Mouse (Mus musculus) adipocyte (in vitro differentiated cells): ENCODE measurements around the gene Mov10.
A peak's percentile ranks its signal among the peaks of the same experiment; 100 is the strongest.

ENCODE experiments used
- DNase-seq: peaks from one replicate; pipeline ENCODE4 v3.0.0-alpha.2; 2016; ENCODE audit warnings: low spot score

The Mov10 gene

DNA sequence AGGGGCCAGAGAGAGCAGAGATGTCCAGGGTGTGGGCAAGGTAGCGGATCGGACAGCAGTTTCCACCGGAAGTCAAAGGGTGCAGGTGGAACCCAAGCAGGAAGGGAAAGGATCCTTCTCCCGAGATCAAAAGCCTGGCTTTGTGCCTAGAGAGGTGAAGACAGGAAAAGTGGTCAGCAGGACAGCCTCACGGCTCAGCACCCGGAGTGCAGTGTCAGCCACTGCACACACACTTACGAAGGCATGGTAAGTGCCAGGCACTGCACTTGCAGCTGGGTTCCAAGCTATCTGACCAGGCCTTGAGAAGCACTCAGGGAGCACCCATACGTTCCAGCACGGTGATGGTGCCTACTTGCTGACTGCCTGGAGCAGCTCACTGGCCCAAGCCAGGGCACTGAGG is 12.8 kb downstream of the Mov10 start:
- DNase-seq, result no peak

DNA sequence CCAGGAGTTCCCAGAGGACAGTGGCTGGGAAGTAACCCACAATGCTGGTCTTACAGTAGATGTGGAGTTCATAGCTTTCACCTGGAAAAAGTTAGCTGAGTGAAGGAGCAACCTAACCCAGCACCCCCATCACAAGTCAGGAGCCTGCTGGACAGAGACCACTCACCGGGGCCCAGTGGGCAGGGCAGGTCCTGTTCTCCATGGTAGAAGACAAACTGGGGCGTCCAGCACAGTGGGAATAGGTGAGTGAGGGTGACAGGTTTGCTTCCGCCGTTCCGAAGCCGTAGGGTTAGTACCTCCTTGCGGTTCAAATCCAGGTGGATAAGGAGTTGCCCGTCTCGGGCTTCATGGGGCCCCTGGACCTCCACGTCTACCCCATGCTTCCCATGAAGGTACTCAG is 14.1 kb downstream of the Mov10 start:
- no peak for DNase-seq

DNA sequence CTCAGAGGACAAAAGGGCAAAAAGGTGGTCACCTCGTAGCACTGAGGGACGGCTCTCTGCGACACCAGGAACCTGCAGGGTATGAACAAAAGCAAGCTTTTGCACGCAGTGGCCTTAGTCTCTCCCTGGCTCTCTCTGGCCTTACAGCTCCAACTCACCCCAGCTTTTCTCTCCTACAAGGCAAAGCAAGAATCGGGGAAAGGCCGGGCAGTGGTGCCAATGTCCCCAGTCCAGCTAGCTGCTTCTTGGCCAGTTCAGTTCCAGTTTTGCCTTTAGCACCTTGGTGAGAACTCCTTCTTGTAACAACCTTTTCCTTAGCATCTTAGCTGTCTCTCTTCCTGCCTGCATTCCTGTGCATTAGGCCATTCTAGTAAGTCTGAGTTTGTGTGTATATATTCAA is 16.9 kb downstream of the Mov10 start:
- DNase-seq, result no peak

DNA sequence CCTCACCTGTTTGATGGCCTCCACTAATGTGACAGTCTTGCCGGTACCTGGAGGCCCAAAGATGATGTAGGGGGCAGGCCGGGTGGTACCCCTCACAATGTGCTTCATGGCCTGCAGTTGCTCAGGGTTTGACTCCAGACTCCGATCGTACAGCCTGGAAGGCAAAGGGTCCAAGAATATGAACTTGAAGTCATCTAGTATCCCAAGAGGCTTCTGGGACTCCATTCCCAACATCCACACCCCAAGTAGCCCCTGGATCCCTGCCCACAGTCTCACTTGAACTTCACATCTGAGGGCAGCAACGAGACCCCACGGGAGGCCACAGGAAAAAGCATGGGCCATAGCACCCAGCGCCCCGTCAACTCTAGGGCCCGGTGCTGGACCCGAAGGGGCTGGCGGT is 17.7 kb downstream of the Mov10 start:
- DNase-seq, result no peak

DNA sequence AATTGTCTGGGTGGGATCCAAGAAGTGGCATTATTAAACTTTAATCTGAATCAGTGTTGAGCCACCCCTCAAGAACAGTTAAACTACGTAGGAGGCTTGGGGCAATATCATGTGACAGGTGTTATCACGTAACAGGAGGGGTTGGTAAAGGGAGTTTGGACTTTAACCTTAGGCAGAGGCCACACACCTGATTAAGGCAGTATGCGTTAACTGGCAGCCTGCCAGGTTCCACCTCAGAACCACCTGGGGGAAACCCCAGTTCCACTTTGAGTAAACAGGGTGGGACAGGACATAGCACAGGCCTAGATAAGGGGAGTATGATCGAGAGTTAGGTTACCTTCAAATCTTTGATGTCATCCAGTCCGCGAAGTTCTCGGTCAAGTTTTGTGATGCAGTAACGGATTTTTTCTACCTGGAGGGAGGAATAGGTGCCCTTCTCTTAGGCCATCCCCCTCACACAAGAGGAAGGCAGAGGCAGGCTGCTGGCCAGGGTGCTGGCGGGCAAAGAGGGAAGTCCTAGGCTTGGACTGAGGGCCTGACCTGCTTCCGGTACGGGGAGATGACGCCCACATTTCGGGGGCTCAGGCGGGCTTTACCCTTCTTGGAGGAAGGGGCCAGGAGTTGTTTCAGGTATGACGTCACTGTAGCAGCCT is 21.8 kb downstream of the Mov10 start:
- DNase-seq, result no peak

DNA sequence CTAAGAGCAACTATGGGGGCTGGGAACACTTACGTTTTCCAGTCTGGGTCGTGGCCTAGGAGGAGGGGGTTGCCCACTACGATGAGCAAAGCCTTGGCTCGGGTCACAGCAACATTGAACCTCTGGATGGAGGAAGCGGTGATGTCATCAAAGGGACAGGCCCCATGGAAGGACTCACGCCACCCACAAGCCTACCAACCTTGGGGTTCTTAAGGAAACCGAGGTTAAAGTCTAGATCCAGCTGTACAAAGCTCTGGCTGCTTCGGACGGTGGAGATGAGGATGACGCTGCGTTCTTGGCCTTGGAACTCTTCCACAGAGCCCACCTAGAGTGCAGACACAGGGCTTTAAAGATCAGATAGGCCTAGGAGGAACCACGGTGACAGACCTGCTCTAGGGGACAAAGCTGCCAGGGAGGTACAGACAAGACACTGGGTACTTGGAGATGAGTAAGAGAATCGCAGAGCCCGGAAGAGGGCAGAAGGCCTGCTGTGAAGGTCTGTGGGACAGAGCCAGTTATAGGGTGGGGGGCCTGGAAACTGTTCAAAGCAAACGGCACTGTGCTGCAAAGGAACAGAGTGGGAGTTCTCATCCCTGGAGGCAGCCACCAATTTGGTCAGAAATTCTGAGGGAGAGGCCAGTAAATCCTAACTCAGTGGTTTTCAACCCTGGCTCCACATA is 22.6 kb downstream of the Mov10 start:
- no peak for DNase-seq

DNA sequence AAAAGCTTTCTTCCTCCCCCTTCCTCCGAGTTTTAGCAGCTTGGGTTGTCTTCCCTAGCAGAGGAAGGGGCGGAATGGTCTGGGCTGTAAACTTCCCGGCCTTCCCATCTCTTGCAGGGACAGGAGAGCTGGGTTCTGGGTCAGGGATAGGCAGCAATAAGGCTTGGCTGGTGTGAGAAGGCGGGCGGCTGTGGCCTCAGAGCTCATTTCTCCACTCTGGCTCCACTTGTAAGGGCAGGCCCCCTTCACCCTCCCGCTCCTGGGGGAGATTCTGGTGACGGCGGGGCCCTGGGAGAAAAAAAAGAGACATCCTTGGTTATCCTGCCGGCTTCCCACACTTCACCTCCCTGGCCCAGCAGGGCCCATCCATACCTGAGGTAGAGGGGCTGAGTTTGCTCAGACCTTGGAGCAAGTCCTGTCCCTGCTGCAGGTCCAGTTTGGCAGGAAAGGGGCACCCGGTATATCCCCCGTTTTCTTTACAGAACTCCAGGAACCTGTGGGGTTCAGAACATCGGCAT is 23.4 kb downstream of the Mov10 start:
- no peak for DNase-seq

DNA sequence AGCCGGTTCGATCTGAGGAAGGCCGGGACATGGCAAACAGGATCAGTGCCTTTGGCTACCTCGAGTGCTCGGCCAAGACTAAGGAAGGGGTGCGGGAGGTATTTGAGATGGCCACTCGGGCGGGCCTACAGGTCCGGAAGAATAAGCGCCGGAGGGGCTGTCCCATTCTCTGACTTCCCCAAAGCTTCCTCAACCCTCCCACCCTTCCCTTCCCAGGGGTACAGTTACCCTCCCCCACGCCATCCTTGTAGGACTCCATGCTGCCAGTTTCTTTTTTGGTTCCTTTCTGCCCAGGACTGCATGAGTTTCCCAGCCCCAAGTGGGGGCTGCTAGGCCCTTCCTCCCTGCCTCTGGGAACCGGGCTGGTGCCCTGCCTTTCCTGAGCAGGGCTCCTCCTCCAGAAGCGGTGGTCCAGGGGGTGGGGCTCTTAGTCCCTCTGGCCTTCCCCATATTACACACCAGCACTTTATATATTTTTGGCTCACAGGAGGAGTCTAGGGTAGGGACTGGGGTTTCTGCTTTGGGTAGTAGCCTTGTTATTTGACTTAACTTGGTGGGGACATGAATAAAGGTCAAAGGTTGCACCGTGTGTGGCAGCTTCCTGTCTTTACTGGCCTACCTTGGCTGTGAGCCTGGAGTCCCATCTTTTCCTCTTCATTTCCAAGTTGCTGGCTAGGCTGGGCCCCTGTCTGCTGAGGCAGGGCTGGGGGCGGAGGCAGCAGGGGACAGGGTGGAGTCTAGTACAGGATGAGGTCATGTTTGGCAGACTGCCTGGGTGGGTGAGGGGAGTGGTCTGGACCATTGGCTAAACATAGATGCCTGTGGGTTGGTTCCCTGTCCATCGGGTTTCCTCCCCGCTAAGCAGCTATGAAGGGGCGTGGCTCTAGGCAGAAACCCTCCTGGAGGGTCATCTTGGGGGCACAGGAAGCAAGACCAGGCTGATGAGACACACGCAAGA is 24.2 kb downstream of the Mov10 start:
- DNase-seq, result peak; percentile 85

DNA sequence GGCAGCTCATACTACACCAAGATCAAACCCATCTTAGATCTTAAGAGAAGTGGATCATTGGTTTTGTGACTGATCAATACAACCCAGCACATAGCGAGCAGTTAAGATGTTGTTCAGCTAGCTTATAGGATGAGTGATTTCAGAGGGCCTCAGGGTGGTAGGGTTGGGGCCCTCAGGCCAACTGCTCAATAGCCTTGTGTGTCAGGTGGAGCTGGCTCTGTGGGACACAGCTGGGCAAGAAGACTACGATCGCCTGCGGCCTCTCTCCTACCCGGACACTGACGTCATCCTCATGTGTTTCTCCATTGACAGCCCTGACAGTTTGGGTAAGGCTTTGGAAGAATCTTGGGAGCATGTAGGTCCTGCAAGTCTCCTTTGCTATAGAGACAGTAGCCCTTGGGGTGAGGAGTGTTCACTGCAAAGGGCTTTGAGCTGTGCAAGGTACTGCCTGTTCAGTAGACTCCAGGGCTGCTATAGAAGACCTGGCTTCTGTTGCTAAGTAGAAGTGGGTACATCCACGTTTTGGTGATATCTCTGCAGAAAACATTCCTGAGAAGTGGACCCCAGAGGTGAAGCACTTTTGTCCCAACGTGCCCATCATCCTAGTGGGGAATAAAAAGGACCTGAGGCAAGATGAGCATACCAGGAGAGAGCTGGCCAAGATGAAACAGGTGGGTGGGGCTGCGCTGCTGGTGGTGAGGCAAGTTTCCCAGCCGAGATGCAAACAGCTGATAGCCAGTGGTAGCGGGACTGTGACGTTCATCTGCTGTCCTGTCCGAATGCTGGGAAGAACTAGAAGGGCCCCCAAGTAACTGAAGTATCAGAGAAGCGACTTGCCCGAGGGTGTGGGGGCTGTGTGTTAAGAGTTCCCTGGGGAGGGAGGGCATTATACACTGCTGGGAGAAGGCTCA is 25.7 kb downstream of the Mov10 start:
- DNase-seq, result no peak

DNA sequence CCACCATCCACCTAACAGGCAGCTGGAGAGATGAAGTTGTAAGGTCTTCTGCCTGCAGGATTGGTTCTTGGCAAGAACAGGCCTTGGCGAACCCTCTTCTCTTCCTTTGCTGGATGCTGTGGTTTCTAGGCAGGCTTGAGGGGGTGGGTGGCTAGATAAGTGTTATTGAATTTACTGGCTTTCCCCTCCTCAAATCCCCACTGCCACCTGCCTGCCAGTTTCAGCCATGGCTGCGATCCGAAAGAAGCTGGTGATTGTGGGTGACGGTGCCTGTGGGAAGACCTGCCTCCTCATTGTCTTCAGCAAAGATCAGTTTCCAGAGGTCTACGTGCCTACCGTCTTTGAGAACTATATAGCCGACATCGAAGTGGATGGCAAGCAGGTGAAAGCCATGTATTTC is 26.7 kb downstream of the Mov10 start:
- DNase-seq, result no peak

DNA sequence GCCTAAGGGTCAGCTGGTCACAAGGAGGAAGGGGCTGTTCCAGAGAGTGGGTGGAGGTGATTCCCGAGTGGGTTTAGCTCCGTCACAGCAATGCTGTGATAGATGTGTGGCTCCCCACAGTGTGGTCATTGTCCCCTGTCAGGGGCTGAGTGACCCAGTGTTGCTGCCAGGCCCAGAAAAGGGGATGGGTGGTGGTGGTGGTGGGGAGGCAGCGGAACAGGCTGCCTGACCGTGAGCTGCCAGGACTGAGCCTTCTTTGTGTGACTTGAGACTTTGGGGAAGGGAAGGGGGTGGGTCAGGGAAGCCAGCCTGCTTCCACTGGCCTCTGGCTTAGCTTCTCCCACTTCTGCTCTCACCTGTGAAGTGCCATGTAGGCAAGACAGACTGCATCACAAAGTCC is 27.3 kb downstream of the Mov10 start:
- no peak for DNase-seq

DNA sequence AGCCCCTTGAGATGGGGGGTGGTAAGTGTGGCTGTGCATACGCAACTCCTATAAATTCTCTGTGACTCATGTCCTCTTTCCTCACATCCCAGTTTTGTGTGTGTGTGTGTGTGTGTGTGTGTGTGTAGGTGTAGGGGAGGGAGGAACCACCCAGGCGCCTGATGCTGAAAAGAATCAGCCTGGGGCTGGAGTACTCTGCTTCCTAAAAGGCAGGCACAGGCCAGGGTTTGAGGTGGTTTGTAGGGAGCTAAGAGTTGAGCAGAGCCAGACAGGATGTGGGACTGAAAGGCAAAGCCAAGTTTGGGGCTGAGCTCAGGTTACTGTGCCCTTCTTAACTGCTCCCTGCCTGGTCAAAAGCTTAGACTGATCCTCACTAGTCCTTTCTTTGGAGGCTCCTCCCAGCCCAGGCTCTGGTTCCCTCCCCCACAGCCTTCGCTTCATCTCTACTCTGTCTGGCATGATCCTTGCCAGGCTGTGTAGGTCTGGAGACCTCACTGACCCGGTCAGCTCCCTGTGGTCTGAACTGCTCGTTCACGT is 27.9 kb downstream of the Mov10 start:
- peak; percentile 75 for DNase-seq

DNA sequence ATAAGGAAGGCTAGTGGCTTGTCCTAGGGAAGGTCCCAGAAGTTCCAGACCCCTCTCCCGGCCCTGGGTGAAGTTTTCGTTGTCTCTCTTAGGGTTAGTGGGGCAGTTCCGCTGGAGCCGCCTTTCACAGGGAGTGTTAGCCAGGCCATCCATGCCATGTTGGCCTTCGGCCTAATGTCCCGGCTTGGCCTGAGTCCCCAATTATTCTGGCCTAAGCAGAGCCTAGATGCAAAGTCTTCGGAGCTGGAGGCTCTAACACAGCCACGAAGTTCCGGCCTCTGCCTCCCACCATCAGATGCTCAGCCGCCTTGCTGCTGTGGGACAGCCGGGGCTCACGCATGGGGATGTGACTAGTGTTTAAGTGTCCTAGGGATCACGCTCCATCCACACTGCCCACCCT is 28.5 kb downstream of the Mov10 start:
- DNase-seq, result peak; percentile 88

DNA sequence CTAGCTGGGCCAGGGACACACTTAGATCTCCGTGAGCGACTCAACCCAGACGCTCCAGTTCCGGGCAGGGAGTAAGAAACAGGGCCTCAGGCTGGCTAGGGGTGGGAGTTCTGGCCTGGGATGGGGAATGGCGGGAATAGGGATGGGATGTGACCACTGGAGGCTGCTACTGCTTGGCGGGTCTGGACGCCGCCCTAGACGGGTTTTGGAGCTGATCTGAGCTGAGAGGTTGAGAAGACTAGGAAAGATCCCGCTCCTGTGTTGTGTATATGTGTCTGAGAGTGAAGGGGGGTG is 29.1 kb downstream of the Mov10 start:
- no peak for DNase-seq

DNA sequence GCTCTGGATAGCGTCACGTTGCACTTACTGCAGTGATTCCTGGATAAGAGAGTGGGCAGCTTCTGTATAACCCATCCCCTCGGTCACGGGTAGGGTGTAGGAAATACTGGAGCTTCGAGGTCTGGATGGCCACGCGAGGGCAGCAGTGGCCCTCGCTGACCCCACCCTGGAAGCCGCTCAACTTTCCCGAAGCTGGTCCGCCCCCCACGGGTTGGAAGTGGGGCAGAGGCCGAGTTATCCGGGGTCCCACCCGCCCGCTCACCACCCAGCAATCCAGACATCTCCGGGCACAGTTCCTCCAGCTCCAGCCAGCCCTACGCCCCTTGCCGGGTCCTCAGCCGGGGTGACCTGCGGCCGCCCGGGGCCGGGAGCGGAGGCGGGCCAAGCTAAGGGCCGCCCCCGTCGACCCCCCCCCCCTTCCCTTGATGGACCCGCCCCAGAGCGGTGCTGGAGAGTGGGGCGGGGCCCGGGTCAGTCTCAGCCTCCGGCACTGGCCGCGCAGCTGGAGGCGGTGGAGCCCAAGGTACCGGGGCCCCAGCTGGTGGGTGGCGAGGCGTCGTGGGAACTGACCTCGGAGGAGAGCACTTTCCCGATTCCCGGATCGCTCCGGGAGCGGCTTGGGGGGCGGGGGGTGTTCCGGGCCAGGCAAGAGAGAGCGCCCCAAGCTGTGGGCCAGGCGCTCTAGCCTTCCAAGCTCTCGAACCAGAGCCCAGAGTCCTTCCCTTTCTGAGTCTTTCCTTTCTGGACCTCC is 29.6 kb downstream of the Mov10 start:
- DNase-seq, result peak; percentile 88

DNA sequence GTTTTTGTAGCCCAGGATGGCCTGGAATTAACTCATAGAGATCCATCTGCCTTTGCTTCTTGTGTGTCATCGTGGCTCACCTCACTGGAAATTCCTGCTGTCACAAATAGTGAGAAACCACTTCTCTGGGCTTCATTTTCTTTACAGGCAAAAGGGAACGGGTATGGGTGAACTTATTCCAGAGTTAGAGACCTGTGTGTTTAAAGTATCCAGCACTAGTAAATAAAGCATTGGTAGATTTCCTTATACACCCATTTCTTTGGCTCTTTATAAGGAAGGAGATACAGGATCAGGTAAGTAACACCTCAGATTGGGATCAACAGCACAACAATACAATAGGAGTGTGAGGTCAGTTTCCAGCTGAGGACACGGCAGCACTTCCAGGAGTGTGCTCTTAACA is 30.3 kb downstream of the Mov10 start, which contains the start of gene Rhoc:
Gene Rhoc (plus strand): TSS at position 301 of the 400 bp plus-strand sequence.
- DNase-seq, result no peak

DNA sequence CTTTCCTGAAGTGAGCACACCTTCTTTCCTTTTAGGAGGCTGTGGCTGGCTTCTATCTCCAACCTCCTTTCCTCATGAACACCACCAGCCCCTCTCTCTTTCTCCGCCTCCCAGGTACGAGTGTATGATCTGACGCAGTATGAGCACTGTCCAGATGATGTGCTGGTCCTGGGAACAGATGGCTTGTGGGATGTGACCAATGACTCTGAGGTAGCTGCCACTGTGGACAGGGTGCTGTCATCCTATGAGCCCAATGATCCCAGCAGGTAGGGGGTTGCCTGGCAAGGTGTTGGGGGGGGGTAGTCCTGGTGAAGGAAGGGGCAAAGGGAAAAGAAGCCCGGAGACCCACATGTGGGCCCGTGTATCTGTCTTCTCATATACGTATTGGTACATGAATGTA is 33.1 kb downstream of the Mov10 start:
- no peak for DNase-seq

DNA sequence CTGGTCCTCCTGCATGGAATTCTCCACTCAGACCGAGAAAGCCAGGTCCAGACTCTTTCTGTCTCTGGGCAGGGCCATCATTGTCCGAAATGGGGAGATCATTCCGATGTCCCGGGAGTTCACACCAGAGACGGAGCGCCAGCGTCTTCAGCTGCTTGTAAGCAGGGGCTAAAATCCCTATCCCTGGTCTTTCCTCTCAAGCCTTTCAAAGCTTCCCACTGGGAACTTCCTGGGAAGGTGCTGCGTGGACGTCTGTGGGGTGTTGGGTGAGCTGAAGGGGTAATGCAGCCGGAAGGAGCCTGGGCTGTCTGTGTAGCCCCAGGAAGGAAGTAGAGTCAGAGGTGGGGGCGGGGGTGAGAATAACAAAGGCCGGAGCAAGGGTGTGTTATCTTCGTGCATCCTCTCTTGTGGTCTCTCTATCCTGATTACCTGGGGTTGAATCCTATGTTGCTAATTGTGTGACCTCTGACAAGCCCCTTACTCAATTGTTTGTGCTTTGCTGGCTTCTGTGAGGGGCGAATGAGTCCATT is 34.3 kb downstream of the Mov10 start:
- DNase-seq, result no peak

DNA sequence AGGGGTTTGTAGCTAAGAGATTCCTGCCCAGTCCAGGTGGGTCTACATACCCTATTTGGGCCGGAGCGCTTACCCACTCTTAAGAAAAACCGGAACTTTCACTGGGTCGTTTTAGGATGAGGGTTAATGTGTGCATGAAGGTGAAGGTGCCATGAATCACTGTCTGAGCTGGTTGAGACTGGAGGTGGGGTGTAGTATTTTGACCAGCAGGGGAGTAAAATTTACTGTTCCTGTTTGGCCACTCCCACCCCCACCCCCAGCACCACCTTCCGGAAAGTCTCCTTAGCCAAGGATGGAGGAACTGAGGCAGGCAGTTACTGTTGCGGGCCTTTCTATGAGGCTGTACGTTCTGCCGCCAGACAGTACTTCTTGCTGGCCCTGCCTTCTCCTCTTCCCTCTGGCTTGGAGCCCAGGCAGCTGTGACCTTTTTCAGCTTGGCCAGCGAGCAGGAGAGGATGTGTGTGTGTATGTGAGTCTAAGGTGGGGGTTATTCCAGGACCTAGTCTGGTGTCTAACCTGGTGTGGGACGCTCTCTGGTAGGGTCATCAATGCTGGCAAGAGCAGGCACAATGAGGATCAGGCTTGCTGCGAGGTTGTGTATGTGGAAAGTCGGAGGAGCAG is 36.2 kb downstream of the Mov10 start:
- peak; percentile 73 for DNase-seq

DNA sequence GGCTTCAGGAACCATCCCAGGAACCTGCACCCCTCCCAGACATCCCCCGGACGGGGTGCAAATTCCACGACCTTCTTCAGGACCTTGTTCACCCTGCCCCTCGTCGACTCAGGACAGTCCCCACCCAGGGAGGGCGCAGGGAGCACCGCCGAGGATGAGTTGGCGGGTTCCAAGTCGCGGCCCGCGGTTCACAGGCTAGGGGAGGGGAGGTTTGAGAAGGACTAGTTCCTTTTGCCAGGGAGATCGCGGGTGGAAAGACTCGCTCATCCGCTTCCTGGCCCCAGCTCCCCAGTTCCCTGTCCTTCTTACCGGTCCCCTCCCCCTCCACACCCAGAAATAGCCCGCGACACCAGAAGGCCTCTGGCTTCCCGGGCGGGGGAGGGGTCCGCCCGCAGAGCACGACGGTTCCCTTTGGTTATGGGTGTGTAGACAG is 36.9 kb downstream of the Mov10 start, which contains the start of gene Fam19a3:
Gene Fam19a3 (minus strand): TSS at position 370 of the 433 bp plus-strand sequence.
- DNase-seq, result no peak
